Mouse (Mus musculus): ENCODE measurements around the gene Cmc4.

- TF ChIP-seq POLR2A (IDR thresholded peaks at IDR 0.05; ENCODE audit: extremely low read depth, insufficient read depth, low read length) = peak; percentile 74
- TF ChIP-seq CTCF (IDR thresholded peaks at IDR 0.05; ENCODE audit: extremely low read depth, insufficient read depth, low read length) = no peak
Measured at GRCm38 (mm10) chrX:75415936-75416785, at the start of gene Cmc4, which contains the start of the genes Mtcp1 and Brcc3.
